Mouse (Mus musculus): ENCODE data around the gene Git2. TPM values are rescaled to one million over a fixed set of nuclear protein-coding genes. Genes with fewer than 3 reads are reported as not detected.

Gene Git2
- total RNA-seq, 2 experiments from 2014 or later: 46.8 to 47.2 TPM

Small RNA genes lying within 50 kb of the gene (microRNA-seq; reads per million reads assigned to microRNA genes)
- 1.4 reads per million for gene Mir7028

Other genes with a start within 250 kb of the Git2 start
- gene Fam222a, start 207.5 kb downstream of the Git2 start, total RNA-seq (2021): 1 to 10 TPM; 6.4 to 7.4 TPM
- gene Trpv4, start 117.1 kb downstream of the Git2 start, total RNA-seq (2021): under 1 TPM; 0.64 to 0.79 TPM
- gene Gltp, start 84.5 kb downstream of the Git2 start, total RNA-seq (2021): 10 to 100 TPM; 20.5 to 23.2 TPM
- gene Tchp, start 67.8 kb downstream of the Git2 start, total RNA-seq (2021): 10 to 100 TPM; 13.0 to 15.4 TPM
- 10 to 100 TPM; 34.7 to 36.3 TPM for gene Ankrd13a, start 840 bp downstream of the Git2 start, total RNA-seq (2021)
- gene 1500011B03Rik, start 48.0 kb upstream of the Git2 start, total RNA-seq (2021): 100 to 1,000 TPM; 165 to 184 TPM
- gene 4930519G04Rik, start 78.1 kb upstream of the Git2 start, total RNA-seq (2021): not detected
- gene Gm9936, start 83.2 kb upstream of the Git2 start, total RNA-seq (2021): 1 to 10 TPM; 1.3 to 2.0 TPM
- gene Oasl2, start 121.4 kb upstream of the Git2 start, total RNA-seq (2021): 1 to 10 TPM in 1 of 2 experiments, under 1 TPM in 1; 0.43 to 1.1 TPM
- not detected for gene Oasl1, start 147.7 kb upstream of the Git2 start, total RNA-seq (2021)
- 100 to 1,000 TPM; 203 to 206 TPM for gene 2210016L21Rik, start 166.6 kb upstream of the Git2 start, total RNA-seq (2021)
- not detected for gene Hnf1a, start 195.6 kb upstream of the Git2 start, total RNA-seq (2021)
- 100 to 1,000 TPM; 112 to 115 TPM for gene Sppl3, start 235.6 kb upstream of the Git2 start, total RNA-seq (2021)

Measured in left cerebral cortex, postnatal 10 days (tissue).